Mouse (Mus musculus) right cerebral cortex, adult 18-20 months (tissue): ENCODE measurements around the gene Hdac9.

ENCODE experiments used
- DNase-seq: peaks from one replicate; pipeline ENCODE4 v3.0.0; 2022; ENCODE audit warnings: mixed read lengths

Gene Hdac9

GRCm38 (mm10) chr12:34803721-34804120 lies 113.2 kb downstream of the Hdac9 start:
- DNase-seq = no peak

GRCm38 (mm10) chr12:34802308-34802707 lies 114.6 kb downstream of the Hdac9 start:
- DNase-seq = no peak

GRCm38 (mm10) chr12:34801752-34802151 lies 115.1 kb downstream of the Hdac9 start:
- no peak for DNase-seq

GRCm38 (mm10) chr12:34797389-34797788 lies 119.5 kb downstream of the Hdac9 start:
- no peak for DNase-seq

GRCm38 (mm10) chr12:34795487-34795886 lies 121.4 kb downstream of the Hdac9 start:
- DNase-seq = no peak

- DNase-seq = no peak
Measured at GRCm38 (mm10) chr12:34792113-34792452, 124.8 kb downstream of the Hdac9 start.

- DNase-seq = no peak
Measured at GRCm38 (mm10) chr12:34791213-34792112, 125.4 kb downstream of the Hdac9 start.

GRCm38 (mm10) chr12:34789031-34789982 lies 127.6 kb downstream of the Hdac9 start:
- DNase-seq = no peak

GRCm38 (mm10) chr12:34787380-34787779 lies 129.5 kb downstream of the Hdac9 start:
- no peak for DNase-seq

GRCm38 (mm10) chr12:34783574-34783973 lies 133.3 kb downstream of the Hdac9 start:
- no peak for DNase-seq

- DNase-seq = no peak
Measured at GRCm38 (mm10) chr12:34779368-34779957, 137.4 kb downstream of the Hdac9 start.

GRCm38 (mm10) chr12:34776170-34776569 lies 140.7 kb downstream of the Hdac9 start:
- peak; percentile 38 for DNase-seq

- DNase-seq = no peak
Measured at GRCm38 (mm10) chr12:34774071-34774470, 142.8 kb downstream of the Hdac9 start.

- no peak for DNase-seq
Measured at GRCm38 (mm10) chr12:34767226-34767775, 149.6 kb downstream of the Hdac9 start.

GRCm38 (mm10) chr12:34747266-34747665 lies 169.6 kb downstream of the Hdac9 start:
- no peak for DNase-seq

GRCm38 (mm10) chr12:34725204-34725603 lies 191.7 kb downstream of the Hdac9 start:
- DNase-seq = no peak

- no peak for DNase-seq
Measured at GRCm38 (mm10) chr12:34724274-34724673, 192.6 kb downstream of the Hdac9 start.

GRCm38 (mm10) chr12:34722831-34723490 lies 193.9 kb downstream of the Hdac9 start:
- DNase-seq = no peak

GRCm38 (mm10) chr12:34720906-34721305 lies 196.0 kb downstream of the Hdac9 start:
- no peak for DNase-seq

GRCm38 (mm10) chr12:34714266-34714939 lies 202.5 kb downstream of the Hdac9 start:
- no peak for DNase-seq

GRCm38 (mm10) chr12:34697981-34698380 lies 218.9 kb downstream of the Hdac9 start:
- no peak for DNase-seq

GRCm38 (mm10) chr12:34696736-34697135 lies 220.2 kb downstream of the Hdac9 start:
- DNase-seq = no peak
